Mouse (Mus musculus): Measurements from ENCODE around the gene Abcc4. TPM values are rescaled to one million over a fixed set of nuclear protein-coding genes. Genes with fewer than 3 reads are reported as not detected.
"Not testable (repeated sequence)": the region's sequence is repeated elsewhere in the genome, so short reads cannot be mapped to it uniquely, and the experiment has no call there.

The Abcc4 gene
- total RNA-seq, 2 experiments from 2014 or later: 9.6 to 9.9 TPM

GRCm38 (mm10) chr14:118654903-118655302 is 51.1 kb downstream of the Abcc4 start:
- DNase-seq: no peak
- intact Hi-C loops (cut with DNase I): loop anchor here (5.0 kb wide), 1 partner anchor 37 kb away; no protein-coding TSS in a partner anchor

- DNase-seq: no peak
- intact Hi-C loops (cut with DNase I): no loop called here
Observed at GRCm38 (mm10) chr14:118651704-118652439, 54.1 kb downstream of the Abcc4 start.

- intact Hi-C loops (cut with DNase I): no loop called here
- no peak for DNase-seq
Observed at GRCm38 (mm10) chr14:118649895-118650256, 56.1 kb downstream of the Abcc4 start.

GRCm38 (mm10) chr14:118649199-118649894 is 56.7 kb downstream of the Abcc4 start:
- intact Hi-C loops (cut with DNase I): no loop called here
- DNase-seq: no peak

- intact Hi-C loops (cut with DNase I); DNase-seq: not testable (repeated sequence)
Observed at GRCm38 (mm10) chr14:118642940-118643591, 63.0 kb downstream of the Abcc4 start.

GRCm38 (mm10) chr14:118642140-118642539 is 63.9 kb downstream of the Abcc4 start:
- intact Hi-C loops (cut with DNase I): no loop called here
- DNase-seq: no peak

GRCm38 (mm10) chr14:118638447-118639275 is 67.4 kb downstream of the Abcc4 start:
- DNase-seq: no peak
- intact Hi-C loops (cut with DNase I): loop anchor here (5.0 kb wide), 2 partner anchors 64 to 129 kb away; no protein-coding TSS in a partner anchor

GRCm38 (mm10) chr14:118635493-118636183 is 70.4 kb downstream of the Abcc4 start:
- DNase-seq: peak; percentile 66 to 73
- intact Hi-C loops (cut with DNase I): loop anchor here (5.0 kb wide), 2 partner anchors 67 to 132 kb away; no protein-coding TSS in a partner anchor

GRCm38 (mm10) chr14:118629649-118630048 is 76.4 kb downstream of the Abcc4 start:
- DNase-seq: no peak
- intact Hi-C loops (cut with DNase I): no loop called here

- intact Hi-C loops (cut with DNase I): no loop called here
- no peak for DNase-seq
Observed at GRCm38 (mm10) chr14:118621449-118621789, 84.6 kb downstream of the Abcc4 start.

- intact Hi-C loops (cut with DNase I): no loop called here
- DNase-seq: no peak
Observed at GRCm38 (mm10) chr14:118620773-118621448, 85.1 kb downstream of the Abcc4 start.

GRCm38 (mm10) chr14:118616698-118617311 is 89.2 kb downstream of the Abcc4 start:
- intact Hi-C loops (cut with DNase I): loop anchor here (1.0 to 5.0 kb wide), 3 partner anchors 85 to 198 kb away; no protein-coding TSS in a partner anchor

GRCm38 (mm10) chr14:118613734-118614133 is 92.3 kb downstream of the Abcc4 start:
- DNase-seq: no peak
- intact Hi-C loops (cut with DNase I): no loop called here

More at GRCm38 (mm10) chr14:118616698-118617311, 89.2 kb downstream of the Abcc4 start:
- DNase-seq: peak; percentile 44 to 64

- intact Hi-C loops (cut with DNase I): no loop called here
- no peak for DNase-seq
Observed at GRCm38 (mm10) chr14:118611714-118612113, 94.3 kb downstream of the Abcc4 start.

- intact Hi-C loops (cut with DNase I): no loop called here
Observed at GRCm38 (mm10) chr14:118610786-118611185, 95.2 kb downstream of the Abcc4 start.

GRCm38 (mm10) chr14:118608816-118609465 is 97.1 kb downstream of the Abcc4 start:
- DNase-seq: no peak
- intact Hi-C loops (cut with DNase I): no loop called here

More at GRCm38 (mm10) chr14:118610786-118611185, 95.2 kb downstream of the Abcc4 start:
- DNase-seq: no peak

- intact Hi-C loops (cut with DNase I): no loop called here
- DNase-seq: no peak
Observed at GRCm38 (mm10) chr14:118608317-118608716, 97.7 kb downstream of the Abcc4 start.

GRCm38 (mm10) chr14:118606476-118606875 is 99.5 kb downstream of the Abcc4 start:
- intact Hi-C loops (cut with DNase I): no loop called here
- no peak for DNase-seq

Measured in heart, postnatal 14 days (tissue).